Mouse (Mus musculus): ENCODE results near the gene Fto. TPM values are rescaled to one million over a fixed set of nuclear protein-coding genes. Genes with fewer than 3 reads are reported as not detected.

The Fto gene
- polyA plus RNA-seq, 1 experiment from 2014 or later = 110 TPM

- Histone ChIP-seq H3K36me3 (ENCODE audit: control insufficient read depth, insufficient read depth, low read length) (no peaks in the 10 kb centered on the region), H3K27me3 (ENCODE audit: control insufficient read depth, insufficient read depth, low read length) (peaks cover 2% of the 10 kb centered on the region; the same call in 1 of the 2 replicates), H3K9me3 (ENCODE audit: control insufficient read depth, low read length) (no peaks in the 10 kb centered on the region), H3K4me3 (ENCODE audit: low read depth, low read length) (no peak overlapping the region), H3K27ac (ENCODE audit: low read depth, low read length) (peak overlapping the region; percentile 5), H3K4me2 (no peak overlapping the region), H3K4me1 (ENCODE audit: control insufficient read depth, insufficient read depth, low read length) (peaks cover 25% of the 10 kb centered on the region), H3K9ac (ENCODE audit: low read length) (no peak overlapping the region)
- 25% methylated on average over 12 of the region's 12 CpGs for WGBS
- ATAC-seq (ENCODE audit: low FRiP score) = peak; percentile 79
- peak; percentile 94 for DNase-seq (ENCODE audit: low spot score, missing footprints)
Observed at GRCm38 (mm10) chr8:91565869-91566502, 252.7 kb downstream of the Fto start.

GRCm38 (mm10) chr8:91566503-91566869, 253.2 kb downstream of the Fto start:
- Histone ChIP-seq H3K4me3 (ENCODE audit: low read depth, low read length) (no peak overlapping the region), H3K36me3 (ENCODE audit: control insufficient read depth, insufficient read depth, low read length) (no peaks in the 10 kb centered on the region), H3K27me3 (ENCODE audit: control insufficient read depth, insufficient read depth, low read length) (peaks cover 2% of the 10 kb centered on the region; the same call in 1 of the 2 replicates), H3K9ac (ENCODE audit: low read length) (no peak overlapping the region), H3K4me1 (ENCODE audit: control insufficient read depth, insufficient read depth, low read length) (peaks cover 25% of the 10 kb centered on the region), H3K4me2 (no peak overlapping the region), H3K9me3 (ENCODE audit: control insufficient read depth, low read length) (no peaks in the 10 kb centered on the region), H3K27ac (ENCODE audit: low read depth, low read length) (peak overlapping the region; percentile 5)
- DNase-seq (ENCODE audit: low spot score, missing footprints) = no peak
- 16% methylated on average over 2 of the region's 2 CpGs for WGBS
- ATAC-seq (ENCODE audit: low FRiP score) = peak; percentile 61

- DNase-seq (ENCODE audit: low spot score, missing footprints) (peak; percentile 91), ATAC-seq (ENCODE audit: low FRiP score) (no peak)
- Histone ChIP-seq H3K27me3 (ENCODE audit: control insufficient read depth, insufficient read depth, low read length) (peaks cover 2% of the 10 kb centered on the region; the same call in 1 of the 2 replicates), H3K4me2 (no peak overlapping the region), H3K4me1 (ENCODE audit: control insufficient read depth, insufficient read depth, low read length) (peaks cover 29% of the 10 kb centered on the region), H3K27ac (ENCODE audit: low read depth, low read length) (no peak overlapping the region), H3K36me3 (ENCODE audit: control insufficient read depth, insufficient read depth, low read length) (no peaks in the 10 kb centered on the region), H3K4me3 (ENCODE audit: low read depth, low read length) (no peak overlapping the region), H3K9me3 (ENCODE audit: control insufficient read depth, low read length) (no peaks in the 10 kb centered on the region), H3K9ac (ENCODE audit: low read length) (no peak overlapping the region)
- 29% methylated on average over 11 of the region's 11 CpGs for WGBS
Observed at GRCm38 (mm10) chr8:91569874-91570273, 256.5 kb downstream of the Fto start.

GRCm38 (mm10) chr8:91570809-91571208, 257.5 kb downstream of the Fto start:
- Histone ChIP-seq H3K4me2 (no peak overlapping the region), H3K4me3 (ENCODE audit: low read depth, low read length) (no peak overlapping the region), H3K36me3 (ENCODE audit: control insufficient read depth, insufficient read depth, low read length) (no peaks in the 10 kb centered on the region), H3K4me1 (ENCODE audit: control insufficient read depth, insufficient read depth, low read length) (peaks cover 27% of the 10 kb centered on the region), H3K27ac (ENCODE audit: low read depth, low read length) (no peak overlapping the region), H3K27me3 (ENCODE audit: control insufficient read depth, insufficient read depth, low read length) (peaks cover 2% of the 10 kb centered on the region; the same call in 1 of the 2 replicates), H3K9me3 (ENCODE audit: control insufficient read depth, low read length) (no peaks in the 10 kb centered on the region), H3K9ac (ENCODE audit: low read length) (no peak overlapping the region)
- DNase-seq (ENCODE audit: low spot score, missing footprints) = no peak
- 87% methylated on average over 7 of the region's 7 CpGs for WGBS
- ATAC-seq (ENCODE audit: low FRiP score) = no peak

- no peak for ATAC-seq (ENCODE audit: low FRiP score)
- Histone ChIP-seq H3K4me2 (no peak overlapping the region), H3K4me1 (ENCODE audit: control insufficient read depth, insufficient read depth, low read length) (peaks cover 28% of the 10 kb centered on the region)
Observed at GRCm38 (mm10) chr8:91571978-91572377, 258.7 kb downstream of the Fto start.

GRCm38 (mm10) chr8:91572630-91573029, 259.3 kb downstream of the Fto start:
- DNase-seq (ENCODE audit: low spot score, missing footprints) = no peak
- H3K4me1 ChIP-seq (ENCODE audit: control insufficient read depth, insufficient read depth, low read length) = peaks cover 27% of the 10 kb centered on the region
- H3K27me3 ChIP-seq (ENCODE audit: control insufficient read depth, insufficient read depth, low read length) = peaks cover 2% of the 10 kb centered on the region; the same call in 1 of the 2 replicates
- no peak for ATAC-seq (ENCODE audit: low FRiP score)
- H3K9me3 ChIP-seq (ENCODE audit: control insufficient read depth, low read length) = no peaks in the 10 kb centered on the region
- H3K27ac ChIP-seq (ENCODE audit: low read depth, low read length) = no peak overlapping the region
- H3K9ac ChIP-seq (ENCODE audit: low read length) = no peak overlapping the region
- H3K4me3 ChIP-seq (ENCODE audit: low read depth, low read length) = no peak overlapping the region
- H3K36me3 ChIP-seq (ENCODE audit: control insufficient read depth, insufficient read depth, low read length) = no peaks in the 10 kb centered on the region
- no peak overlapping the region for H3K4me2 ChIP-seq
- WGBS = 27% methylated on average over 4 of the region's 4 CpGs

More at GRCm38 (mm10) chr8:91571978-91572377, 258.7 kb downstream of the Fto start:
- no peak overlapping the region for H3K4me3 ChIP-seq (ENCODE audit: low read depth, low read length)
- no peaks in the 10 kb centered on the region for H3K9me3 ChIP-seq (ENCODE audit: control insufficient read depth, low read length)
- peaks cover 2% of the 10 kb centered on the region; the same call in 1 of the 2 replicates for H3K27me3 ChIP-seq (ENCODE audit: control insufficient read depth, insufficient read depth, low read length)
- no peak overlapping the region for H3K27ac ChIP-seq (ENCODE audit: low read depth, low read length)
- no peak for DNase-seq (ENCODE audit: low spot score, missing footprints)
- 38% methylated on average over 4 of the region's 4 CpGs for WGBS
- no peak overlapping the region for H3K9ac ChIP-seq (ENCODE audit: low read length)
- H3K36me3 ChIP-seq (ENCODE audit: control insufficient read depth, insufficient read depth, low read length) = no peaks in the 10 kb centered on the region

- no peak overlapping the region for H3K4me3 ChIP-seq (ENCODE audit: low read depth, low read length)
- no peak for ATAC-seq (ENCODE audit: low FRiP score)
- no peak for DNase-seq (ENCODE audit: low spot score, missing footprints)
- 2% methylated on average over 3 of the region's 3 CpGs for WGBS
- no peak overlapping the region for H3K4me2 ChIP-seq
- no peaks in the 10 kb centered on the region for H3K9me3 ChIP-seq (ENCODE audit: control insufficient read depth, low read length)
- peaks cover 21% of the 10 kb centered on the region for H3K4me1 ChIP-seq (ENCODE audit: control insufficient read depth, insufficient read depth, low read length)
- H3K27me3 ChIP-seq (ENCODE audit: control insufficient read depth, insufficient read depth, low read length) = no peaks in the 10 kb centered on the region
- H3K27ac ChIP-seq (ENCODE audit: low read depth, low read length) = peak overlapping the region; percentile 5; the same call in 1 of the 2 replicates
- no peak overlapping the region for H3K9ac ChIP-seq (ENCODE audit: low read length)
- H3K36me3 ChIP-seq (ENCODE audit: control insufficient read depth, insufficient read depth, low read length) = no peaks in the 10 kb centered on the region
Observed at GRCm38 (mm10) chr8:91575576-91575975, 262.3 kb downstream of the Fto start.

- no peaks in the 10 kb centered on the region for H3K9me3 ChIP-seq (ENCODE audit: control insufficient read depth, low read length)
- H3K4me1 ChIP-seq (ENCODE audit: control insufficient read depth, insufficient read depth, low read length) = peaks cover 21% of the 10 kb centered on the region
- no peaks in the 10 kb centered on the region for H3K27me3 ChIP-seq (ENCODE audit: control insufficient read depth, insufficient read depth, low read length)
- H3K27ac ChIP-seq (ENCODE audit: low read depth, low read length) = 0 out of 2 replicates have a peak overlapping the region, but pooled peaks have one; percentile 5
- ATAC-seq (ENCODE audit: low FRiP score) (peak; percentile 67), DNase-seq (ENCODE audit: low spot score, missing footprints) (peak; percentile 94)
- 11% methylated on average over 17 of the region's 17 CpGs for WGBS
- H3K4me2 ChIP-seq = no peak overlapping the region
- no peak overlapping the region for H3K4me3 ChIP-seq (ENCODE audit: low read depth, low read length)
- no peaks in the 10 kb centered on the region for H3K36me3 ChIP-seq (ENCODE audit: control insufficient read depth, insufficient read depth, low read length)
- no peak overlapping the region for H3K9ac ChIP-seq (ENCODE audit: low read length)
Observed at GRCm38 (mm10) chr8:91576086-91576917, 263.0 kb downstream of the Fto start.

GRCm38 (mm10) chr8:91576918-91577241, 263.6 kb downstream of the Fto start:
- Histone ChIP-seq H3K4me2 (no peak overlapping the region), H3K9me3 (ENCODE audit: control insufficient read depth, low read length) (no peaks in the 10 kb centered on the region), H3K4me1 (ENCODE audit: control insufficient read depth, insufficient read depth, low read length) (peaks cover 21% of the 10 kb centered on the region), H3K9ac (ENCODE audit: low read length) (no peak overlapping the region), H3K27ac (ENCODE audit: low read depth, low read length) (no peak overlapping the region), H3K36me3 (ENCODE audit: control insufficient read depth, insufficient read depth, low read length) (no peaks in the 10 kb centered on the region), H3K4me3 (ENCODE audit: low read depth, low read length) (no peak overlapping the region), H3K27me3 (ENCODE audit: control insufficient read depth, insufficient read depth, low read length) (no peaks in the 10 kb centered on the region)
- DNase-seq (ENCODE audit: low spot score, missing footprints) = peak; percentile 91
- WGBS = 10% methylated on average over 6 of the region's 6 CpGs
- ATAC-seq (ENCODE audit: low FRiP score) = no peak
